Mouse (Mus musculus) heart, postnatal 25 days (tissue): Measurements from ENCODE around the gene Chst5. TPM values are rescaled to one million over a fixed set of nuclear protein-coding genes. Genes with fewer than 3 reads are reported as not detected.
"Not testable (repeated sequence)": the region's sequence is repeated elsewhere in the genome, so short reads cannot be mapped to it uniquely, and the experiment has no call there.

Experiments used
- DNase-seq: peaks from one replicate; pipeline ENCODE4 v3.0.0; 2022; ENCODE audit warnings: low spot score
- intact Hi-C: fragments of 180-260 bp; cut with DNase I; formaldehyde crosslinking; loops from one replicate; pipeline ENCODE4 v1.15.1; 2025
- total RNA-seq, 2 experiments: library from RNA; stranded (reverse); gene quantifications; 2 replicates each; pipeline ENCODE4 v1.2.3; 2021

The Chst5 gene
- total RNA-seq, result not detected

DNA sequence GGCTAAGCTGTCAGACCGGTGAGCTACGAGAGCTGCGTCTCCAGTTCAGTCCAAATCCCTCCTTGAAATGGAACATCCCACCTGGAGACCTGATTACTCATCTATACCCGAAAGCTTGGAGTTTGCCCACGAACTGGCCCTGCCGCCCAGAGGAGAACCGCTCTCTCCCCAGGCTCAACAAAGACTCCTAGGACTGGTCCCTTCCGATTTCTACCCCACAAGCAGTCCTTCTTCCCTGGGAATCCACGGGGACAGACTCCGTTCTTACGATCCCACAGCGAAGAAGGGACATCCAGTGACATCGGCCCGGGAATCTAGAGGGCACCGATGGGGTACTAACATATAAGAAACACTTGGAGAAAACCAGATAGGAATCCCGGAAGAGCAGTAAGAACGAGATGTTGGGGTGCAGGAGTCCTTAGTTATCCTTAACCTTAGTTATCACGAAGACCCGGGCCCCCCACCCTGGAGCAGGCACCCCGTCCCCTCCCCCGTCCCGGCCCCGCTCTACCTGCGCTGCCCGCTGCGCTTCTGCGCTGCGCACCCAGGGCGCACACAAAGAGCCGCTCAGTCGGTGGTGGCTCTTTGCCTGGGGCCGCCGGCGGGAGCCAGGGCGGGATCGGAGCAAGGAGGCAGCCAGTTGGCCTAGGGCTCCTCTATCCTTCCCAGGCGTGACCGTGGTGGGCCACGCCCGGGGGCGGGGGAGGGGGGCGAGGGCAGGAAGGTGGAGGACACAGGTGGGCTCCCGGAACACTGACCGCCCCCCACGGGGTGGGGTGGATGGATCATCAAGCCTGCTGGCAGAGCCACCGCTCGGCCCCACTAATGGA, at the start of gene Chst5:
Gene Chst5, minus strand, starts transcription at position 827 of the 830 bp plus-strand sequence.
- intact Hi-C loops, result loop anchor here (10.0 kb wide), 1 partner anchor 235 kb away; no protein-coding TSS in a partner anchor
- DNase-seq, result no peak

DNA sequence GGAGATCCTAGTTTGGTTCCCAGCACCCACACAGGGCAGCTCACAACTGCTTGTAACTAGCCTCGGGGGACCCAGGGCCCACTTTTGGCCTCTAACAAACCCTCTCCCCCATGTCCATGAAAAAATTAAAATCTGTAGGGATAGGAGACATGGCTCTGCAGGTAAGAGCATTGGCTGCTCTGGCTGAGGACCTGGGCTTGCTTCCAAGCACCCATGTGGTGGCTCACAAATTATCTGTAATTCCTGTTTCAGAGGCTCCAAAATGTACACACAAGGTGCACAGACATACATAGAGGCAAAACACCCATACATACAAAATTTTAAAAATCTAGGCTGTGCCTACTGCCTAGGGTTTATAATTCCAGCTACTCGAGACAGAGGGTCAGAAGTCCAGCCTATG, 47.0 kb upstream of the Chst5 start:
- intact Hi-C loops, result no loop called here
- no peak for DNase-seq

DNA sequence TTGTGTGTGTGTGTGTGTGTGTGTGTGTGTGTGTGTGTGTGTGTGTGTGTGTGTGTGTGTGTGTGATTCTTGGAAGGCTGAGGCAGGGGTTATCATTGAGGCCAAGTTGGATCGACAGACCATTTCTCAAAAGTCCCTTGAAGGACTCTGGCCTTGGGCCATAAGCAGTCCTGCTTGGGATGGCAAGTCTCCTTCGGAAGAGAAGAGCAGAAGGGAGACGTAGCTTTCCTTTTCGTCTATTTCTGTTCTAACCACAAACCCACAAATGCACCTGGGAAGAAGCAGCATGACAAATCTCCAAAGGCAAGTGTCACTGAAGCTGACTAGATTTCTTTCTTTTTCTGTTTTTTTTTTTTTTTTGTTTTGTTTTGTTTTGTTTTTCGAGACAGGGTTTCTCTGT, 45.6 kb upstream of the Chst5 start:
- intact Hi-C loops, result no loop called here
- DNase-seq, result no peak

DNA sequence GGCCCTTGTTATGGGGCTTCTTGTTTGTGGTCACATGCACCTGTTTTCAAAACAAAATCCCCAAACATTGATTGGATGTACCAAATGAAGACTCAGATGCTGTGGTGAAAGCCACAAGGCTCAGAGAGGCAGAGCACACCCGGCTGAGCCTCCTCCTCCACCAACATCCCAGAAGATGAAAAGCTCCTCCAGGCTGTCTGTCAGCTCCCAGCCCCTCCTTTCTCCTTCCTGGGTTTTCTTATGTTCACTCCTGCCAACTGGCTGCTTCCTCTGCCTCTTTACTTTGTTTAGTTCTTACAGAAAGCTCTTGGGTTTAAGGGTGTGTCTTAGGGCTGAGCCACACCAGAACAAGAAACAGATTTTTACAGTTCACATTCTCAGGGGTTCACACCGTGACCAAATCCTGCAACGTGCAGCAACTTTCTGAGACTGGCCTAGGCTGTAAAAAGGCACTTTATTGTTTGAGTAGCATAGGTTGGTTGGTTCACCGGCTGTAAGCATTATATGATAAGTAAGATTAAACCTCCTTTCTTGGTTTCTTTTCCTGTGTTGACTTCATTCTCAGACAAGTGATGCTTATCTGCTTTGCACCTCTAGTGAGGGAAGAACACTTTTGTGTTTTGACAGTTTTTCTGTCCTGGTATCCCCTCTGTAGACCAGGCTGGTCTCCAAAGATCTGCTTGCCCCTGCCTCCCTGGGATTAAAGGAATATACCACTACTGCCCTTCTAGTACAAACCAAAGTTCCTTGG, 44.8 kb upstream of the Chst5 start:
- intact Hi-C loops, result no loop called here
- DNase-seq, result no peak

DNA sequence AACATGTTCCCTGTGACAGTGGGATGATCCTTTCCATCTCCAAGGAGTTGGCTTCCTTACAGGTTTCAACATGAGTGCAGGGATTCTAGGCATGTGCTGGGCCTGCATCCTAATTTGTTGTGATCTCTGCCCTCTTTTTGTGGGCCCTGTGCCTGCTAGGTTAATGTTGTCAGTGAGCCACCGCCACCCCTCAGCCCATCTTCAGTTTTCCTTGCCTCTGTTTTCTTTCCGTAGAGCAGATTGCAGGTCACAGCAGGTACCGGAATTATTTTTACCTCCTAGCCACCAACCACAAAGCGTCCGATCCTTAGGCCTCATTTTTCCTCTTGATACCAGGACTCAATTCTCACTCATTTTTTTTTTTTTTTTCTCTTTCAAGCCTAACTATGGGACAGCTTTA, 41.7 kb upstream of the Chst5 start:
- DNase-seq, result no peak
- intact Hi-C loops, result no loop called here

DNA sequence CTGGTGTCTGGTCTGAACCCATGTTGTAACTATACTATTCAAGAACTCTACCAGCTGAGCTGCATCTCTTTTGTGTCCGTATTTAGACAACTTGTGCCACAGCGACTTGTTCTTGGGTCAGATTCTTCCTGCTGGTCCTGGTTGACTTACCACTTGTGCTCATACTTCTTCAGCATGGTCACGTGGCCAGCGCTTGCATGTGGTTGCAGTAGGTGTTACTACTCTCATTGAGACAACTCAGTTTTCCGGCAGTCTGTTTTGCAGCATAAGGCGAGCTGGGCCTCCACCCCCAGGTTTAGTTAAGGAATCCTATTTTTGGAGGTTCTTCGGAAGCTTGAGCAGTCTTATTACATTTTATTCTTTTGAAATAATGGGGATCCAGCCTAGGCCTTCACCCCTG, 41.1 kb upstream of the Chst5 start:
- intact Hi-C loops, result no loop called here
- DNase-seq, result no peak

DNA sequence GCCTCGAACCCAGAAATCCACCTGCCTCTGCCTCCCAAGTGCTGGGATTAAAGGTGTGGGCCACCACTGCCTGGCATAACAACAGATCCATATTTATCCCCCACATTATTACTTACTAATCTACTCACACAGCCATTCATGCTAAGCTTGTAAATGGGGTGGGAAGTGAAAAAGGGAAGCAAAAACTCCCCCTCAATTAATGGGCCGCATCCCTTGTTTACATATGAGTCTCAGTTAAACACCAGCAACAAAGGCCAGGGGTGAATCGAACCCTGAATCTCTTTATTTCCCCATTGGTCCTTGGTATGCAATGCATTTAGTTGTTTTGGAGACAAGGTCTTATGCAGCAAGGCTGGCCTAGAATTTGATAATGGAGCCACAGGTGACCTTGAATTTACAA, 40.6 kb upstream of the Chst5 start:
- intact Hi-C loops, result no loop called here
- DNase-seq, result no peak

DNA sequence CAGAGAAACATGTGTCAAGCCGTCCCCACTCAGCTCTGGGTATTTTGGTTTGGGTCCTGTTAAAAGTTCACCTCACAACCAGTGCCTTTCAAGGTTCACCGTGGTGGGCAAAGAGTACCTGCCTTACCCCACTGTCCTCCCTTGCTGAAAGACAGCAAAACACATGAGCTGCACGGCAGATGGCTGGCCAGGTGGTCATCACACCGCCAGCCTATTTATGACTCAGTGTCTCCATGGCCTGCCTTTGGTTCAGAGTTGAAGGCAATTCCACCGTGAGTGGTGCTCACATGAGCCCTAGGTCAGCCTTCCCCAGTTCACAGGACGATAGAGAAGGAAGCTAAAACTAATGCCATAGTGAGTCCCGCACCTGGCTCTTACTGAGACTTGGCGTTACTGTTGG, 37.7 kb upstream of the Chst5 start:
- intact Hi-C loops, result no loop called here
- no peak for DNase-seq

DNA sequence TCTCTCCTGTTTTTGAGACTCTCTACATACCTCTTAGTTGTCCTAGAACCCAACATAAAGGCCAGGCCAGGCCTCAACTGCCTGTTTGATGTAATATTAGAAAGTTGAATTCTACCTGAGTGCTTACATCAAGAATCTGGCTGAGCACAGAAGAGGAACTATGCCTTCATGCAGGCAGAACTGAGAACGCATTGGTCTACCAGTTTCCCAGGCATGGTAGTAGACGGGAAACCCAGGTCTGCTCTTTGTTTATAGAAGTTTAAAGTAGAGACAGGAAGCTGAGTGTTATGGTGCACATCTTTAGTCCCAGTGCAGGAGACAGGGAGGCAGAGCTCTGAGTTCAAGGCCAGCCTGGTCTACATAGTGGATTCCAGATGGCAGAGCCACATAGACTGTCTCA, 36.9 kb upstream of the Chst5 start:
- DNase-seq, result no peak
- intact Hi-C loops, result no loop called here

DNA sequence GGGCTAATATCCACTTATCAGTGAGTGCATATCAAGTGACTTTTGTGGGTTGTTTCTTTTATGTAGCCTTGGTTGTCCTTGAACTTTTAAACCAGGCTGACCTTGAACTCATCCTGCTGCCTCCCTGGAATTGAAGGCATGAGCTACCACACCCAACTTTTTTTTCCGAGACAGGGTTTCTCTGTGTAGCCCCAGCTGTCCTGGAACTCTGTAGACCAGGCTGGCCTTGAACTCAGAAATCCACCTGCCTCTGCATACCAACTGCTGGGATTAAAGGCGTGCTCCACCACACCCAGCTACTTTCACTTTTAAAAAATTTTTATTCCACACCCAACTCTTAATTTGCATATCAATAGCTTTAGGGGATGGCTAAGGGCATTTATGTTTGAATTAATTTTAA, 33.3 kb upstream of the Chst5 start:
- intact Hi-C loops, result loop anchor here (5.0 kb wide), 1 partner anchor 49 kb away; the partner anchor contains the start of gene Adat1
- DNase-seq, result no peak

DNA sequence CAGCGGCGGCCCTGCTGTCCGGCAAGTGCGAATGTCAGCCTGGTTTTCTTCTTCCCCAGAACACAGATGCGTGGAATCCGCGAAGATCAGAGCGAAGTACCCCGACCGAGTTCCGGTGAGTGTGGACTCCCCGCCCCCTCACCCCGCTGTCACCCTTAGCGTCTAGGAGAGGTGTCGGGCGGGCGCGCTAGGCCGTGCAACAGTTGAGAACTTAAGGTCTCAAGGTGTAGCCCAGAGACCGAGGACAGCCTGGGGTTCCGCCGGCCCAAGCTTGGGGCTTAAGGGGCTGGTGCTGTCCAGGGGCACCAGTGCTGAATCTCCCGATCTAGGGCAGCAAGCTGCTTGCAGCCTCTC, 30.8 kb upstream of the Chst5 start:
- intact Hi-C loops, result loop anchor here (5.0 kb wide), 1 partner anchor 51 kb away; the partner anchor contains the start of gene Adat1
- DNase-seq, result peak; percentile 8

DNA sequence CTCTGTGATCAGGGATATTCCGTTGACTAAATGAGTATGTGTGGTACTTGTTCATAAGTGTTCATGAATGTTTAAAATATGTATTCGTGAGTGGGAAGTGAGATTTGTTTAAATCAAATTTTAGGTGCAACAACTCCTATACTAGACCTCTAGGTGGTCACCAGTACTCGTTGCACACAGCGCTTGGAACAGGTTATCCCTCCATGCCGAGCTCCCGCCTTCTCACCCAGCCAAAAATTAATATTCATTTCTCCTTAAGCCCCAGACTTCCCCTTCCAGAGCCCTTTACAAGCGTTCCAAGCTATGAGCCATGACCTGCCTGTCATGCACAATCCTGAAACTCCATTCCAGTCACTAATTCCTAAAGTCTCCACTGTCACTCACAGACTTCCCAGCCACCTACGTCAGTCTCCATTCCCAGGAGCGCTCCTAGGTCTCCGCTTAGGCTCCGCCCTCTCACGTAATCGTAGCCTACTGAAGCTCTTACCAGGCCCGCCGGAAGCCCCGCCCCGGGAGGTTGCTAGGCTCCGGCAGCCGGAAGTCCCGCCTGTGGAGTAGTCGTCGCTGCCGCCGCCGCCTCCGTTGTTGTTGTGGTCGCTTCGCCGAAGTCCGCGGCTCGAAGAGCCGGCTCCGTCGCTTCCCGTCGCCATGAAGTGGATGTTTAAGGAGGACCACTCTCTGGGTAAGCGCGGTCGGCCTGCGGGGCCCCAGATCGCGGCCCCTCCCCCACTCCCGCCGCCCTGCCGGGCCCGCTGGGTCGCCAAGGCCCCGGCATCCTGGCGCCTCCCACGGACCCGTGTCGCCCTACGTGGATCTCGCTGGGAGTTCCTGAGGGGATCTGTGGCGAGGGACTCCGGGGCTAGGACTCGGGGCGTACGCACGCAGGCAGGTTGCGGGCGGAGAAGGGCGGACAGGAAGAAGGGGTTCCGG, 30.2 kb upstream of the Chst5 start, which contains the start of gene Gabarapl2:
Gene Gabarapl2, plus strand, starts transcription at position 533 of the 930 bp plus-strand sequence.
- intact Hi-C loops, result loop anchor here (5.0 kb wide), 1 partner anchor 52 kb away; the partner anchor contains the start of gene Adat1
- DNase-seq, result peak; percentile 95

DNA sequence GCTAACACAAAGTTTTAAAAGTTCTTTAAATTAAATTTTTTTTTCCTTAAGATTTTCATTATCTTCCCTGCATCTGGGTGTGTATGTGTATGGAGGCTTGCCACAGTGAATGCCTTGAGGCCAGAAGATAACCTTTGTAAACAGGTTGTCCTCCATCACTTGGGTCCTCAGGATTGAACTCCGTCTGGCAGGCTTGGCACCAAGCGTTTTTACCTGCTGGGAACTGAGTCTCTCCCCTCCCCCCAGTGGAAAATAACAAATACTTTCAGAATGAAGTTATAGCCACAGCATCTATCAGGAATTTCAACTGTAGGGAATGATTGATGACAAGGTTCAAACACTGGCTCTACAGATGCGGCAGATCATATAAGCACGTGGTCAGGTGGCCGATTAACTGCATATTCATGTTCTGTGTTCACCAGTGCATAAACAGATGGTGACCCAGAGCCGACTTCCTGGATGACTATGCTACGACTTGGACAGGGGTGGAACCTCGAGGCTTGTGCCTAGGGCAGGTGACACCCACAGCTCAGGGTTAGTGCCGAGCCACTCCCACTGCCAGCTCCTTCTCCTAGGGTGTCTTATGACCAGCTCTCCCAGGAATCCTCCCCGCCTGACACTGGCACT, 29.4 kb upstream of the Chst5 start:
- DNase-seq, result peak; percentile 1
- intact Hi-C loops, result loop anchor here (5.0 kb wide), 1 partner anchor 53 kb away; the partner anchor contains the start of gene Adat1

DNA sequence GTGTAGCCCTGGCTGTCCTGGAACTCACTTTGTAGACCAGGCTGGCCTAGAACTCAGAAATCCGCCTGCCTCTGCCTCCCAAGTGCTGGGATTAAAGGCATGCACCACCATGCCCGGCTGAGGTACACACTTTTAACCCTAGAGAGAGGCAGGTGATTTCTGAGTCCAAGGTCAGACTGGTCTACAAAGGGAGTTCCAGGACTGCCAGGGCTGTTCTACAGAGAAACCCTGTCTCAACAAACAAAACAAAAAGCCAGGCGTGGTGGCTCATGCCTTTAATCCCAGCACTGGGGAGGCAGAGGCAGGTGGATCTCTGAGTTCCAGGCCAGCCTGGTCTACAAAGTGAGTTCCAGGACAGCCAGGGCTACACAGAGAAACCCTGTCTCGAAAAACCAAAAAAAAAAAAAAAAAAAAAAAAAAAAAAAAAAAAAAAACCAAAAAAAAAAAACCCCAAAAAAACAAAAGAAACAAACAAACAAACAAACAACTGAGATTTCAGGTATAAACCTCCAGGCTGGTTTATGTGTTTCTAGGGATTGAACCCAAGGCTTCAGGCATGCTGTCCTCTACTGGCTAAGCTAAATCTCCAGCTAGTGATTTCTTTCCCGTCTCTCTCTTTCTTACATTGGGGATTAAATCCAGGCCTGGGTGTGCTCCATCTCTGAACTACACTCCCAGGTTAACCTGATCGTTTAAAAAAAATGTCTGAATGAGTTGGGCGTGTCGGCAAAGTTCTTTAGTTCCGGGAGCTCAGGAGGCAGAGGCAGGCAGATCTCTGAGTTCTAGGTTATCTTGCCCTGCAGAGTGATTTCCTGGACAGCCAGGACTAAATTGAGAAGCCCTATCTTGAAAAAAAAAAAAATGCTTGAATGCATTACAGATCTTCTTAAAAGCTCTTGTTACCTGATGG, 28.1 kb upstream of the Chst5 start:
- DNase-seq, intact Hi-C loops: not testable (repeated sequence)

DNA sequence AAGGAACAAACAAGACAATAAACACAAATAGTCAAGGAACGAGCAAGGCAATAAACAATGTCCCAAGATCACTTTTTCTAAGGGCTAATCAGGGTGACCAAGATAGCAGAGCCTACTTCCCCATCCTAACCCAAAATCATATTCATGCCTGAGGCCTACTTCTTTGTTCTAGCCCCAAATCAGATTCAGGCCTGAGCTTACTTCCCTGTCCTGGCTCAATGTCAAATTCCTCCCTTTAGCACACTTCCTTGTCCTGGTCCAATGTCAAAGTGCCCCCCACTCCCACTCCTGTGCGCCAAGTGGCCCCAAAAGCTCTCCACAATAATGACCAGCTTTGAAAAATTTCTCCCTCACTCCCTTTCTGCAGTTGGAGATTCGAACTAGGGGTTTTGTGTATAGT, 26.9 kb upstream of the Chst5 start:
- no peak for DNase-seq
- intact Hi-C loops, result no loop called here

DNA sequence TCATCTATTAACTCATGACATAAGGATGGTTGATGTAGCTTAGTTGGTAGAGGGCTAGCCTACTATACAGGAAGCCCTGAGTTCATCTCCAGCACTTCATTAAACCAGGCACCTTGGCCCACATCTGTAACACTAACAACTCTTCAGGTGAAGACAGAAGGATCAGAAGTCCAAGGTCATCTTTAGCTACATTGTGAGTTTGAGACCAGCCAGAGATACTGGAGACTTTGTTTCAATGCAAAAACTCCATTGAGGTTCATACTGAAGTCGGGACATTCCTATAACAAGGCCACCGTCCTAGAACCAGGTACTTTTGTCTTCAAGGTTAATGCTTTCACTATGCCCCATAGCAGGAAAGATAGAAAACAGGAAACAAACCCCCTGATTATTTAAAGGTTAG, 24.0 kb upstream of the Chst5 start:
- no peak for DNase-seq
- intact Hi-C loops, result no loop called here

DNA sequence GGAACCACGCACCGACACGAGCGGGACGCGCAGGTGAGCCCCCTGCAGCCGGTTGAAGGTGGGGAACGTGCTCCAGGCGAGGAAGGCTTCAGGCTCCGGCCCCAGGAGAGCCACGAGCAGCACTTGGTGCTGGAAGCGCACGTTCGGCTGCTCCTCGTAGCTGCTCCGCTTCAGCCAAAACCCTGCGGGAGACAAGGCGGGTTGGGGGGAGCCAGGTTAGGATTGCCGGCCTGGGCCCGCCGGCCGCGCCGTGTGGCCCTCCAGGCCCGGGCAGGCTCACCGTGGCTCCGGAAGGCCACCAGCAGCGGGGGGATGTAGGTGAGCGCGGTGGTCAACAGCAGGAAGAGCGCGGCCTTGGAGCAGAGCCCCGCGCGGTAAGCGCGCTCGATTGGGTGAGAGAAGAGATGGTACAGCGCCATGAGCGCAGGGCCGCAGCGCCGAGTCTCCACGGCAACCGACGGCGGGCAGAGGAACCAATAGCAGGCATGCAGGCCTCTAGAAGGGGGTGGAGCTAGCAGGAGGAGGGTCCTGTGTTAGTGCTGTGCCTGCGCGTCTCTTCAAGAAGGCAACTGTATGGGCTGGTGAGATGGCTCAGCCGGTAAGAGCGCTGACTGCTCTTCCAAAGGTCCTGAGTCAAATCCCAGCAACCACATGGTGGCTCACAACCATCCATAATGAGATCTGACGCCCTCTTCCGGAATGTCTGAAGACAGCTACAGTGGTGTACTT, 23.3 kb upstream of the Chst5 start, which contains the start of gene Tmem231:
Gene Tmem231, minus strand, starts transcription at position 534 of the 729 bp plus-strand sequence.
- intact Hi-C loops, result no loop called here
- DNase-seq, result peak; percentile 78
